Mouse (Mus musculus): Measurements from ENCODE around the gene Dgat2. TPM values are rescaled to one million over a fixed set of nuclear protein-coding genes. Genes with fewer than 3 reads are reported as not detected.
A peak's percentile ranks its signal among the peaks of the same experiment; 100 is the strongest.

The Dgat2 gene
- total and polyA plus RNA-seq, 2 experiments from 2014 or later = 29.9 to 37.8 TPM

DNA sequence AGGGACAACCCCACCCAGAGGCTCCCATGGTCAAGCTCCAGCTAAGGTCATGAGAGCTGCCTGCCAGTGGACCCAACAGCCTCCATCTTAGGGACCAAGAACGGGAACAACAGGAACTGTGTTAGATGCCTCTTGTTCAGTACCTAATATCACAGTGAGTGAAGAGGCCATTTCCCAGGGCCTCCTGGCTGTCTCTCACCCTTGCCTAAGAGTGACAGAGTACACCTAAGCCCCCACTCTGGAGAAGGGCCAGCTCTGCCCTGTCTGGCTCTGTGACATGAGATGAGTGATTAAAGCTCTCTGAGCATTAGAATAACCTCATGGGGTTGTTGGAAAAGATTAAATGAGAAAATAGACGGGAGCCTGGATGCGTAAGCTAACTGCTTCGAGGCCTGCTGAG lies 8.5 kb downstream of the Dgat2 start:
- Histone ChIP-seq H3K4me3 (ENCODE audit: low read length) (no peak overlapping the region), H3K27me3 (ENCODE audit: insufficient read depth, low read length) (no peaks in the 10 kb centered on the region), H3K9me3 (ENCODE audit: low read length) (no peaks in the 10 kb centered on the region), H3K9ac (replicated peaks; ENCODE audit: low read length) (no peak overlapping the region), H3K36me3 (ENCODE audit: insufficient read depth, low read length) (no peaks in the 10 kb centered on the region), H3K4me2 (ENCODE audit: low read depth, low read length) (no peak overlapping the region), H3K27ac (no peak overlapping the region), H3K4me1 (ENCODE audit: insufficient read depth, low read length) (no peaks in the 10 kb centered on the region)
- 67% methylated on average over 4 of the region's 4 CpGs for WGBS
- no peak for TF ChIP-seq CTCF (IDR thresholded peaks at IDR 0.05; ENCODE audit: low read depth)
- peak; percentile 11; the same call in 1 of the 2 replicates for ATAC-seq
- DNase-seq (ENCODE audit: low spot score) = no peak

DNA sequence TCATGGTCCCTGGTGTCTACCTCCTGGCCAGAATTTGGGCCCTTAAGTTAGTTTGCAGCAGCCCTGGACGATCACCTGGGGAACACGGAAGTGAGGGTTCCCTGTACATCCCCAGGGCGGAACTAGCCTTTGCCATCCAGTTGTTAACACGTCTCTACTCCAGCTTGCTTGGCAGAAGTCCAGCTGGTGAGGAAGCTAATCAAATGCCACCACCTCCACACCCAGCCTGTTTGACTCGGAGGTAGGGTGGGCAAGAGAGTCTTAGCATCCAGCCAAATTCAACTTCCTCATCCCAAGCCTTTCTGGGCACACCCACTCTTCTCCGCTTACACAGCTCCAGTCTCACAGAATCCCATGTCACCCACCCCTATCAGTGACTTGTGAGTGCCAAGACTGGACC lies 9.6 kb downstream of the Dgat2 start:
- Histone ChIP-seq H3K4me1 (ENCODE audit: insufficient read depth, low read length) (no peaks in the 10 kb centered on the region), H3K27me3 (ENCODE audit: insufficient read depth, low read length) (no peaks in the 10 kb centered on the region), H3K4me2 (ENCODE audit: low read depth, low read length) (no peak overlapping the region), H3K4me3 (ENCODE audit: low read length) (no peak overlapping the region), H3K36me3 (ENCODE audit: insufficient read depth, low read length) (no peaks in the 10 kb centered on the region), H3K9me3 (ENCODE audit: low read length) (no peaks in the 10 kb centered on the region), H3K9ac (replicated peaks; ENCODE audit: low read length) (no peak overlapping the region), H3K27ac (no peak overlapping the region)
- no peak for TF ChIP-seq CTCF (IDR thresholded peaks at IDR 0.05; ENCODE audit: low read depth)
- ATAC-seq (no peak), DNase-seq (ENCODE audit: low spot score) (no peak)
- 81% methylated on average over 6 of the region's 6 CpGs for WGBS

DNA sequence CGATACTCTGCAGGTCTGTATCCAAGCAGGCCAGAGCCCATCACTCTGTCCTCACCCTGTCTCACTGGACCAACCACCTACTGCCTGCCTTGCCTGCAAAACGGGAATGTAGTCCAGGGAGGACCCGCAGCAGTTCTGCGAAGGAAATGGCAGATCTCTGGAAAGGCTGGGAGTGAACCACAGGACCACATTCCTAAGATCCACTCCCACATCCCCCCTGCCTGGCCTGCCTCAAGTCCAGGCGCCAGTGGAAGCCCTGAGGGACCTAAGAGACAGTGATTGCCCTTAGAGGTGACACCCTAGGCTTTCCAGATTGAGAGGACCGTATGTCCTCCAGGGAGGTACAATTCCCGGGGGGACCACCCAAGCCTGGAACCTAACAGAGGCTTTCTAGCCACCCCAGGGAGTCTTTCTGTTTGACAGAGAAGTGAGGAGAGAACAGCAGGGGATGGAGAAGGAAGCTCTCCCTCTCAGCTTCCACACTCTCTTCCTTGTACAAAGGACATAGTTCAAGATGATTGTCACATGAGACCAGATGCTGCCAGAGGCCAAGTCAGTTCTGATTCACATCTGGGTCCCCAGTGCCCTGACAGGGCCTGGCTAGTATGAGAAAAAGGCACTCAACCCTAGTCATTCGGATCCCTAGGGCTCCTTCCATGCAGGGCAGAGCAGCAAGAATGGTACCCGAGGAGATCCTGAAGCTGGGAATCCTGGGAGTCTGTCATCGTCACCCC lies 10.6 kb downstream of the Dgat2 start:
- no peak for TF ChIP-seq CTCF (IDR thresholded peaks at IDR 0.05; ENCODE audit: low read depth)
- Histone ChIP-seq H3K4me1 (ENCODE audit: insufficient read depth, low read length) (no peaks in the 10 kb centered on the region), H3K27ac (no peak overlapping the region), H3K9me3 (ENCODE audit: low read length) (no peaks in the 10 kb centered on the region), H3K27me3 (ENCODE audit: insufficient read depth, low read length) (no peaks in the 10 kb centered on the region), H3K4me2 (ENCODE audit: low read depth, low read length) (no peak overlapping the region), H3K4me3 (ENCODE audit: low read length) (no peak overlapping the region), H3K9ac (replicated peaks; ENCODE audit: low read length) (no peak overlapping the region), H3K36me3 (ENCODE audit: insufficient read depth, low read length) (no peaks in the 10 kb centered on the region)
- ATAC-seq (no peak), DNase-seq (ENCODE audit: low spot score) (no peak)
- WGBS = 76% methylated on average over 10 of the region's 10 CpGs

DNA sequence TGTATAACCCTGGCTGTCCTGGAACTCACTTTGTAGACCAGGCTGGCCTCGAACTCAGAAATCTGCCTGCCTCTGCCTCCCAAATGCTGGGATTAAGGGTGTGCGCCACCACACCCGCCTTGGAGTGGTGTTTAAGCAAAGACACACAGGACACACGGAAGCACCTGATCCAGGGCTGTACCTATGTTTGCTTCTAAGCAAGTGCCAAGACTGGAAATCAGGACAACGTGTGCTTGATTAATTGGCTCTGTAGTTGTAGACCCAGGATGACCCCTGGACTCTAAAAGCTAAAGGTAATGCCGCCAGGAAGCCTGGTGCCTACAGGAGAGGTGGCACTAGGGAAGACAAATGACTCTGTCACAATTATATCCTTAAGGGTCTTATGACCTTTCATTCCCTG lies 12.0 kb downstream of the Dgat2 start:
- ATAC-seq (no peak), DNase-seq (ENCODE audit: low spot score) (no peak)
- no peak overlapping the region for H3K9ac ChIP-seq (replicated peaks; ENCODE audit: low read length)
- no peak overlapping the region for H3K27ac ChIP-seq
- H3K4me1 ChIP-seq (ENCODE audit: insufficient read depth, low read length) = no peaks in the 10 kb centered on the region
- 94% methylated on average over 6 of the region's 6 CpGs for WGBS
- no peaks in the 10 kb centered on the region for H3K36me3 ChIP-seq (ENCODE audit: insufficient read depth, low read length)
- no peak overlapping the region for H3K4me3 ChIP-seq (ENCODE audit: low read length)
- H3K4me2 ChIP-seq (ENCODE audit: low read depth, low read length) = no peak overlapping the region
- TF ChIP-seq CTCF (IDR thresholded peaks at IDR 0.05; ENCODE audit: low read depth) = no peak
- H3K9me3 ChIP-seq (ENCODE audit: low read length) = no peaks in the 10 kb centered on the region
- no peaks in the 10 kb centered on the region for H3K27me3 ChIP-seq (ENCODE audit: insufficient read depth, low read length)

DNA sequence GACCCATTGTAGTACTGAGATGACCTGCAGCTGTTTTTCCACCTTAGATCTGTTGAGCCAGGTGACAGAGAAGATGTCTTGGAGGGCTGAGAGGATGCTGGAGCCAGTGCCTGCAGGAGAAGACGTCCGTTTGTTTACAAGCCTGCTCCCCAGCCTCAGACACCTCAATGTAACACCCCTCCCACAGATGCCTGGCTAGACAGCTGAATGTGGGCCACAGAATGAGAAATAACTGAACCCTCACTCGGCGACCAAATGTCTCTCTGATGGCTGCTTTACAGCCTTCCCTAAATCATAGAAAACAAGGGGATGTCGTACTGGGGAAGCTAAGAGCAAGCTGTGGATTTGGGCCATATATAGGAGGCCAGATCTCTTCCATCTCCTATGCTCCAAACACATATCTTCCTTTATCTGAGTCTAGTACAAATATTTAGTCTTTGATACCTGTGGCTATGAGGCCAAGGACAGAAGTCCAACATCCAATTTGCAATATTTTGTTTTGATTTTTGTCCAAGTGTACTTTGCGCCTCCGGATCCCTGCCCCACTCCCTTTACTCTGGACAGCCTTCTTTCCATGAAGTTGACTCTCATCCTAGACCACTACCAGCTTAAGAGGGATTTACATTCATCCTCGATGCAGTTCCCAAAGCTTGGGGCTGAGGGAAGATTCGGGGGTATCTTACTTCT lies 12.7 kb downstream of the Dgat2 start:
- Histone ChIP-seq H3K9ac (replicated peaks; ENCODE audit: low read length) (no peak overlapping the region), H3K4me2 (ENCODE audit: low read depth, low read length) (no peak overlapping the region), H3K4me1 (ENCODE audit: insufficient read depth, low read length) (no peaks in the 10 kb centered on the region), H3K27ac (no peak overlapping the region), H3K27me3 (ENCODE audit: insufficient read depth, low read length) (no peaks in the 10 kb centered on the region), H3K9me3 (ENCODE audit: low read length) (no peaks in the 10 kb centered on the region), H3K36me3 (ENCODE audit: insufficient read depth, low read length) (no peaks in the 10 kb centered on the region), H3K4me3 (ENCODE audit: low read length) (no peak overlapping the region)
- no peak for ATAC-seq
- no peak for DNase-seq (ENCODE audit: low spot score)
- WGBS = 90% methylated on average over 9 of the region's 9 CpGs
- TF ChIP-seq CTCF (IDR thresholded peaks at IDR 0.05; ENCODE audit: low read depth) = no peak

DNA sequence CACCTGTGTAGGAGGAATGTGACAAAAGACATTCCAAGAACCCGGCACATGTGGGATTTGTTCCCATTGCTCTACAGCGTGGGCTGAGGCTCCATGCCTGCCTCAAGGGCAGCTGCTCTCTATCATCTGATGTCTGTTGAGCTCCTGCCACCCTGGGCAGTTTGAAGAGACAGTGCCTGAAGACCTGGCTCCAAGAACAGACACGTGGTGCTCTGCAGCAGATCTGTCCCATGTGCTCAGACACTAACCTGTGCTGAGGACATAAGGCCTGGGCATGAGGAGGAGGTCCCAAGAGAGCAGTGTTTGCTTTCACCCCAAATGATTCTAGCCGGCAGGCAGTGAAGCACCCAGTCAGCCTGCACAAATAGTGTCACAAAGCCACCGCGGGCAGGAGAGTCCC lies 13.8 kb downstream of the Dgat2 start:
- Histone ChIP-seq H3K9ac (replicated peaks; ENCODE audit: low read length) (no peak overlapping the region), H3K27me3 (ENCODE audit: insufficient read depth, low read length) (no peaks in the 10 kb centered on the region), H3K9me3 (ENCODE audit: low read length) (no peaks in the 10 kb centered on the region), H3K4me3 (ENCODE audit: low read length) (no peak overlapping the region), H3K4me1 (ENCODE audit: insufficient read depth, low read length) (no peaks in the 10 kb centered on the region), H3K4me2 (ENCODE audit: low read depth, low read length) (no peak overlapping the region), H3K27ac (no peak overlapping the region), H3K36me3 (ENCODE audit: insufficient read depth, low read length) (no peaks in the 10 kb centered on the region)
- TF ChIP-seq CTCF (IDR thresholded peaks at IDR 0.05; ENCODE audit: low read depth) = no peak
- ATAC-seq = no peak
- no peak for DNase-seq (ENCODE audit: low spot score)
- 83% methylated on average over 6 of the region's 6 CpGs for WGBS

DNA sequence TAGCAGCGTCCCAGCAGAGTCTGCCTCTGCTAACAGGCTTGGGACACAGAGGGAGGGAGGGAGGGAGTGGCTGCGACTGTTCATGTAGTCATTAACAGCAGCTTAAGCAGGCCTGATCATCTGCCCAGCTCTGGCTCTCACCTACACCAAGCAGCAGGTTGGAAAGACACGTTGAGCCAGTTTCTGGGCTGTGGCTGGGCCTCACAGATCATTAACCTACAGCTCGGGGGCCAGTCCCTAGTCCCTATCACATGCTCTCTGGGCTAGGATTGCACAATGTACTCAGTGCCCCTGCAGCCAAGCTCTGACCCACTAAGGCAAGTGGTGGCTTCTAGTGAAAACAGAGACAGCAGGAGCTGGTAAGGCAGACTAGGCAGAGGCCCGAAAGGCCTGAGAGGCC lies 14.6 kb downstream of the Dgat2 start:
- 60% methylated on average over 5 of the region's 5 CpGs for WGBS
- Histone ChIP-seq H3K27me3 (ENCODE audit: insufficient read depth, low read length) (no peaks in the 10 kb centered on the region), H3K9me3 (ENCODE audit: low read length) (no peaks in the 10 kb centered on the region), H3K36me3 (ENCODE audit: insufficient read depth, low read length) (no peaks in the 10 kb centered on the region), H3K4me1 (ENCODE audit: insufficient read depth, low read length) (no peaks in the 10 kb centered on the region), H3K4me2 (ENCODE audit: low read depth, low read length) (no peak overlapping the region), H3K9ac (replicated peaks; ENCODE audit: low read length) (no peak overlapping the region), H3K4me3 (ENCODE audit: low read length) (no peak overlapping the region), H3K27ac (no peak overlapping the region)
- no peak for DNase-seq (ENCODE audit: low spot score)
- no peak for ATAC-seq
- no peak for TF ChIP-seq CTCF (IDR thresholded peaks at IDR 0.05; ENCODE audit: low read depth)
